Mouse (Mus musculus) Muller cell, postnatal 12 days (primary cell): ENCODE measurements at regions not wholly inside any gene's neighbourhood (a gene's known extent, or its start where the extent isn't known, plus 50 kb on each side); places are given as distances from the start of the nearest gene placed in this dataset.
"Not testable (repeated sequence)": the region's sequence is repeated elsewhere in the genome, so short reads cannot be mapped to it uniquely, and the experiment has no call there.

ENCODE experiments used
- DNase-seq: peaks from one replicate; pipeline ENCODE4 v3.0.0-alpha.2; 2015; ENCODE audit errors: inconsistent ontology term

DNA sequence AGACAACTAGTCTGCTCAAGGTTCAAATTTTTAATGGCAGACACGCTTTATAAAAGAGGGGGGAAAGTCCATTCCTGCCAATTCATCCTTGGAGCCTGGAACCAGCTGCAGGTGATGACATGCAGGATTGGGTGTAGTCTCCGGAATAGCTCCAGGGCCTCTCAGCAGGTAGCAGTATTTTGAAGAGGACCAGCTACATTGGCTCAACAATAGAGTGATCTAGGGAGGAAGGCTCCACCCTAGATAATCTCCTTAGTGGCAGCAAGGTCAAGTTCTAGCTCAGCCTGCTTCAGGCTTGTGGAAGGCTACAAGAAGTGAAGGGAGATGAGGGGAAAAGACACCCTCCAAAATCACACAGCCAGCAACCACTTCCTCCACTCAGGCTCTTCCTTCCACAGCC, 1405.1 kb downstream of the 4930444P10Rik start:
- not testable (repeated sequence) for DNase-seq

DNA sequence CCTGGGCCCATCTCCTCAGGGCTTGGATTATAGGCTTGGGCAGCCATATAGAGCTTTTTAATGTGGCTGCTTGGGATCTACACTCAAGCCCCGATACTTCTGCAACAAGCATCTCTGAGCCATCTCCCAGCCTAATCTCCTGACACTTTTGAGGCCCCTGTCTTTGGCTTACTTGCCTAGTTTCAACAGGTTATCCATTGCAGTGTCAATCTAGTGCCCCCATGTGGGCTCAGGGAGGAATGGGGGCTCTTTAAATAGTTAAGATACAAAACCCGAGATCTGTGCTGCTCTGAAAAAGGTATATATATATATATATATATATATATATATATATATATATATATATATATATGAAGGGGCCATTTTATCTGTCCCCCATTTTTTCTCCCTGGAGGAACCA, 1407.0 kb downstream of the 4930444P10Rik start:
- DNase-seq, result no peak

DNA sequence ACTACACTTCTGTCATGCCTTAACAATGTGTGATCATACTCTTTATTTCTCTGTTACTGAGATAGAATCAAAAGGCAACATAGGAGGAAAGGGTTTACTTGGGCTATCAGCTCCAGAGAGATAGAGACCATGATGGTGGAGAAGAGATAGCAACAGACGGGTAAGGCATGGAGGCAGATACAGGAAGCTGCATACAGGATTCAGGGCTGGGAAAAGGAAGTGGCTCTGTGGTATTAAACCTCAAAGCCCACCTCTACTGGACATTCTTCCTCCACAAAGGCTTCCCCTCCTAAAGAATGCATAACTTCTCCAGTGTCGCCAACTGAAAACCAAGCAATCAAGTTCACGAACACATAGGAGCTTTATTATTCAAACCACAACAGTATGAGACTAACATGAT, 1412.7 kb downstream of the 4930444P10Rik start:
- DNase-seq, result no peak

DNA sequence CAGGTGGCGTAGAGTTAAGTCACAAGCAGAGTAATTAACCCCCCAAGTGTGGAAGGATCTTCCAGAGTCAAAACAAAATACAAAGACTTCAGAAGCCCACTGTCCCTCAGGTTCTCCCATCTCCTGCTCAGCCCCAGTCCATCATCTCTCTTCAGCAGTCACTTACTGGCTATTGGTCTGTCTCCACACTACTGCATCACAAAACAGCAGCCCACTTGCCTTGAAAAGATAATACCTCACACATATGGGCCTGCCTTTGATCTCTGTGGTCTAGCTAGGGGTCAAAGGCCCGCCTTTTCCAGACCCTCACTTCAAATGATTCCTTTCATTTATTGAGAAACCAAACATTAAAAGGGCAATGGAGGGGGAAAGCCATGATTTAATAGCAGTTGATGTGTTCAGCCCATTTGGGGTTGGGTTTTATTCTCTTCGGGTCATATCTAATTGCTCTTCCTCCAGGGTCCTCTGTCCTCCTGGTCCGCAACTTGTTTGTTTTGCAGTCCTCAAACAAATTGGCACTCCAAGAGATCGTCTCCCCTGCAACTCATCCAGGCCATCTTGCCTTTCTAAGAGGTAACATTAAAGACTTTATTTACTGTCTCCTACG, 1420.6 kb downstream of the 4930444P10Rik start:
- no peak for DNase-seq

DNA sequence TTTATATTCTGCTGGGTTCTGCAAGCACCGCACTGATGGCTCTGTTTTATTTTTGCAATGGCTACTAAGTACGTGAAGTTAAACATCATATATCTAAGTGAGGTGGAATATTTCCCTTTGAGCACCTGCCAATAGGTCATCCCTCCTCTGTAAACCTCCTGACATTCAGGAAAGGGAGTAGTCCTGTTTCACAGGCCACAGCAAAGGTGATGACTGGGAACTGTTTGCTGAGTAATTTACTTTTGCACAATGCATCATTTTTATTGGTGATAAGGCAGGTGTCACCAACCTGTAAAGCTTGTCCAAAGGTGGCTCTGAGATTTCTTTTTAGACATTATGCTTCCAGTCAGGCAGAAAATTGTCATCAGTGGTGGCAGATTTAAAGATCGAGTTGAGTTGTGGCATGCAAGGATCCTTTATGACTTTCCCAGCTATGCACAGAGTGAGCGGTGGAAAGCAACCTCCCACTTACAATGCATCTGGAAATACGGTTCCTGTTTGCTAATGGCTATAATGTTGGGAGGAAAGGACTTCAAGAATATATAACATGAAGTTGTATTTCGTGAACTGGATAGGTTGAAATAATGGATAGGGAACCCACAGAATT, 1430.3 kb downstream of the 4930444P10Rik start:
- no peak for DNase-seq

DNA sequence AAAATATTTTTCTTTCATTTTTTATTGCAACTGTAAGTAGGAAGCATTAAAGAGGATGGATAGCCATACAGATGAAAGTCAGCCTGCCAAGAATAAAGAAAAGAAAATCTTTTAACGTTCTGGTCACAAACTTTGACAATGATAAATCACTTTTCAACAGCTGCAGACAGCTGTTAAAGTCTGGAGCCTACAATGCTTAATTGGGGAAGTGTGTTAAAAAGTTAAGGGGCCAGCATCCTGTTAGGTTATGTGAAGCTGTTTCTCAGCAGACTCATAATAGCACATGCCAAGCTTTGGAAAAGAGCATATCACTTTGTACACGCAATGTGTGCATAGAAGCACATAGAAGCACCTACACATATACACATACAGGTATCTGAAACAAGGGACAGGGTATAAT, 1431.3 kb downstream of the 4930444P10Rik start:
- DNase-seq, result no peak

DNA sequence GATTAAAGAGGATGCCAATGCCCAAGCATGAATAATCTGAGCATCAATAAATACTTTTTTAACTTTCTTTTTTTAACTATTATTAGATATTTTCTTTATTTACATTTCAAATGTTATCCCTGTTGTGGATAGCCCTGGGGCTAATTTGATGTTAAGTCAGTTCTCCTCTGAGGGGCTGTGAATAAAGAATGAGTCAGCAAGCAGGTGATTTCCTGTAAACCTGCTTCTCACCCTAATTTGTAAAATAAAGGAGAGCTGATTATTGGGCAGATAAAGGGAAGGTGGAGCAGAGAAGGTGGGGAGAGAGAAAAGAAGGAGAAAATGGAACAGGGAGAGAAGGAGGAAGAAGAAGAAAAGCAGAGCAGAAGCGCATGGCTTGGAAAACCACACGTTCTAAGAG, 1442.8 kb downstream of the 4930444P10Rik start:
- DNase-seq, result no peak

DNA sequence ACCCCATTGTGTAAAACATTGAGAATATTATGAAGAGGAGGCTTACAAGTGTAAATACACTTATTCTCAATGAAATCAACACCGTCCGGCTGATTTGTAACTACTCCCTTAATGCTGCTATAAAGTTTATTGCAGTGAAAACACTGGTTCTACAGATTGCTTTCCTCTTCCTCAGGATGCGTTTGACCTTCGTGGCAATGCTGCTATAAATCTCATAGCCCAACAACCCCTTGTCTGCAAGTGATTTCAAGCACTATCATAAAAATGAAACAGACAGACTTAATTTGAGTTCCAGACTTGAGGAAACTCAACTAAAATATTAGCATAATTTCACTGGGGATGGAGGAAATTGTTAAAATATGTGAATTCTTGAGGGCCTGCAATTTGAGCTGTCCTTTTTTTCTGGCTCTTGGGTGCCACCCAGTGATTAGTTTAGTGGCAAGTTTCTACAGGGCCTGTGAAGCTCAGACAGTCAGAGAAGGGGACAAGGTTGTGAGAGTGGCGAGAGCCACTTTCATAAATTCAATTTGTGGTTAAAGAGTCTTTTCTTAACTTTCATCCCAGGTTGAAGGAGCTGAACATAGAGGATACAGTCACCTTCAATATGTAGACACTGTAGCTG, 1457.4 kb downstream of the 4930444P10Rik start:
- DNase-seq, result peak; percentile 18

DNA sequence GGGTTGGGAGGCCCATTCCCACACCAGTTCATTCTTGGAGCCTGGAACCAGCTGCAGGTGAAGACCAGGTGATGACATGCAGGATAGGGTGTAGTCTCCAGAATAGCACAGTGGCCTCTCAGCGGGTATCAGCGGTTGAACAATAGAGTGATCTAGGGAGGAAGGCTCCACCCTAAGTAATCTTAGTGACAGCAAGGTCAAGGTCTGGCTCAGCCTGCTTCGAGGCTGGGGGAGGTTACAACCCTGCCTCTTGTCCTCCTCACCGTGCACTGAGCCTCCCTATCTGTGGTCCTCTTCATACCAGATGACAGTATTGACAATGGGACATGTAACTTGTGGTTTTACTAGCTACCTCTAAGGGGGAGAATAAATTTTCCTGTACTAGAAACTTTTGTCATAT, 1461.1 kb downstream of the 4930444P10Rik start:
- no peak for DNase-seq

DNA sequence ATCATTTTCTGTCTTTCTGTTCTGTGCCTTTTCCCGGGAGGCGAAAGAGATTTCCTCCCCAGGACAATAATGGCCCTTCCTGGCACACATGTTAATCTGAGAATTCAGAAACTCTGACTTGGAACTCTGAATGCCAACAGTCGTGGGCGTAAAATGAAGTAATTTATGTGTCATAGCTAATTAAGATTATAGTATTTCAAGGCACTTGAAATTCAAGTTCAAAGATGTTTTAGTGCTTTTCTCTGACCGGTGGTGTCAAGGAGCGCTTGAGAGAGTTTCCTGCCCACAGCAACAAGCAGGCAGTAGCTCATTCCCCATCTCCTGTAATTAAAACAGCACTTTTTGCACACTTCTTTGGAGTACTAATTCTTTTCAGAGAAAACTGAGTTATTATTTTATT, 1465.9 kb downstream of the 4930444P10Rik start:
- DNase-seq, result peak; percentile 37

DNA sequence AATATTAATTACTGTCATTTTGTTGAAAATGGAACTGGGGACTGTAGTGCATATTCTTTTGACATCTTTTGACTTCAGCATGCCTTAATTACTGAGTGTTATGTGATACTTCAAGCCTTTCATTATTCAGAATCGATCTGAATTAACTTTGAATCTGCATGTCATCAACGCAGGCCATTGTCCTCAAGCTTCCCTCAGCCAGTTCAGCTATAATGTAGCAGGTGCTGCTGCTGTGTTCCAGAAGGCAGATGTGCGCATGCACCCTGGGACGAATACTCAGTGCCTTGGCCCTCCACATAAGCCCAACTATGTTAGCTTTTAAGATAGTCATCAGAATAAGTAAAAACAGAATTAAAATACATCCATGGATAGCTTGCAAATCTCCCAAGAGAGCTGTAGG, 1466.4 kb downstream of the 4930444P10Rik start:
- DNase-seq, result no peak

DNA sequence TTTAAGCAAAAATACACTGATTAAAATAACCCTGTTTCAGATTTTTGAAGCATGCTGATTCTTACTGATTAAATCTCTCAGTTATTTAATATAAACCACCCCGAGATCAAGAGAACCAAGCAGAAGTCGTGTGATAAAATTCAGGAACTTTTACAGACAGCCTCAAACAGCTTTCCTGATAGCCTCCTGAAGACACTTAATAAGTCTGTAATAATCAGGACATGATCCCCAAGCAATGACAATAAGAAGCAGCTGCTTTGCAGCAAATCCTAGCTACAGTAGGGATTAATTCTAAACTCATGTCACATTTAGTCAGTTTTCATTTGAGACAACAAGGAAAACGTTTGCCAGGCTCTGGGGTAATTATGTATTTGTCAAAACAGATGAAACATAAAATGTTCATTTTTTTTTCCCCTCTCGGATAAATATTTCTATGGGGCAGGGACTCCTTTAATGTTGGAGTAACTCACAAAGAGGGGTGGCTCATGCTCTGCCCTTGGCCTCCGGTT, 1472.1 kb downstream of the 4930444P10Rik start:
- DNase-seq, result no peak

DNA sequence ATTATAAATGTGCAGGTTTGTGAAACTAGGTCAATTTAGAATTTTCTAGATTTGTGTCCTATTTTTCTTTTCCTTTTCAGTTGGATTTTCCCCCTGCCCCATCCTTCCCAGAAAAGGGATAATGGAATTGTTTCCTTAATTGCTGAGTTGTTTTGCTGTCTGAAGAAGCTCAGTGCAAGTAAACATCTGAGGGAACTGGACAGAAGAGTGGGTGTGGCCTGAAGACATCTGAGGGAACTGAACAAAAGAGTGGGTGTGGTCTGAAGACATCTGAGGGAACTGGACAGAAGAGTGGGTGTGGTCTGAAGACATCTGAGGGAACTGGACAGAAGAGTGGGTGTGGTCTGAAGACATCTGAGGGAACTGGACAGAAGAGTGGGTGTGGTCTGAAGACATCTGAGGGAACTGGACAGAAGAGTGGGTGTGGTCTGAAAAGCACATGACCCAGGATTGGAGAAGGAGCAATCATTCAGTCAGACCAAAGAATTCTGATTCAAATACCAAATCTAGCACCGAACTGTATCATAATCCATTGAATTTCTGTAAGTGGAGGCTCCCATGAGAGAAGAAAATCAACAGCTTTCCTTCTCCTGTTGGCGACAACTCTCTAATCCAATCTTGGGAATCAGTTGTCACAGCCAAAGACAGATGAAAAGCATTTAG, 1479.8 kb downstream of the 4930444P10Rik start:
- DNase-seq, result no peak

DNA sequence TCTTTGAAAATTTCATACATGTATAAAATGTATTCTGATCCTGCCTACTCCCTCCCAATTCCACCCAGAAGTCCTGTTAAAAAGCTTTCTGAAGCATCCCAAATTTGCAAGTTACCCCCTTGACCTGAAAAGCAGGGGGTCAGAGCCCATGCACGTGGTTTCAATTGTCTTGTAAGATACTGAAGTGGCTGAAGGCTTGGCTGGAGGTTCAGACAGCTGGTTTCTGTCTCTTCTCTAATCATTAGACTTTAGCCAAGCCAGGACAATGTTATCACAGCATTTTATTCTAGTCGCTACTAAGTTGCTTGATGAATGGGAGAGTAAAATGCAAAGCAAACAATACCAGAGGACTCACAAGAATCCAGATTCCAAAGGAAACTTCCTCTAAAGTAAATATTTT, 1484.1 kb downstream of the 4930444P10Rik start:
- DNase-seq, result no peak

DNA sequence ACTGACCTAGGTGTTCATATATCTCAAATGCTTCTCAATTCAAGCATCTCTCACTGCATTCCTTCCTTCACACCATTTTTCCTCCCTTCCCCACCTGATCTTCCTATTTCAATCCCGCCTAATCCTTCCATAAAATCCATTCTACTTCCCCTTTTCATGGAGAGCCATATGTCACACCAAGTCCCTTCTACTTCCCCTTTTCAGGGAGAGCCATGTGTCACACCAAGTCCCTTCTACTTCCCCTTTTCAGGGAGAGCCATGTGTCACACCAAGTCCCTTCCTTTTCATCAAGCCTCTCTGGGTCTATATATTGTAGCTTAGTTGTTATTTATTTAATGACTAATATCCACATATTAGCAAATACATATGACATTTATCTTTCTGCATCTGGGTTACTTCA, 1497.2 kb downstream of the 4930444P10Rik start:
- no peak for DNase-seq

DNA sequence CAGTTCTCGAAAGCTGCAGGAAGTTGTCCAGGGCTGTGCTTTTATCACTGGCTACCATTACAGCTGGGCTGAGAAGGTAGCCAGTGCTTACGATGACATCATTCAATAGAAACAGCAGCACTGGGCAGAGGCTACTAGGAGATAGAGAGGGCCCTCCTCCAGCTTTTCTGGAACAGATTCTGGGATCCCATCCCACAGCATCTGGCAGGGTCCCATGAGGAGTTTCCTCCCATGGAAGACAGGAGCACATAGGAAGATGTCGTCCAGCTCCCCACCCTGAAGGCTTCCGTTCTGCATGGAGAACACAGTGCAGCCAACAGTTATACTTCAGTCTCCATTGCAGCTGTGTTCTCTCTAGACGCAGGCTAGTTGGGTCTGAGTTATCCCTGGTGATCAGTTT, 1503.2 kb downstream of the 4930444P10Rik start:
- no peak for DNase-seq

DNA sequence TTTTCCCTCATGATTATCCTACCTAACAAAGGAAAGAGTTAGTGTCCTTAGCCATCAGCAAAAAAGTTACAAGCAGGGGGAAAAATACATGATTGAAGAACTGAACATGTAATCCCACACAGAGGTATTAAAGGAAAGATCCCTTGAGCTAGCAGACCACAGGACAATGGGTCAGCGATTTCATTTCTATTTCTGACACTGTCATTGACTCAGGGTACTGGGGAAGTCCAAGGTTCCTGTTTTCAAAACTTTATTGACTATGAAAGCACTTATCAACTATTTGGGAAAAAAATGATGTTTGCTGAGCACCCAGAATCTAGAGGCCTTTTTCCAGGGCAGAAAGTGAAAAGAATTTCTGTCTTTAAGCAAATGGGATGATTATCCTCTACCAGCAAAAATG, 1513.7 kb downstream of the 4930444P10Rik start:
- DNase-seq, result no peak

DNA sequence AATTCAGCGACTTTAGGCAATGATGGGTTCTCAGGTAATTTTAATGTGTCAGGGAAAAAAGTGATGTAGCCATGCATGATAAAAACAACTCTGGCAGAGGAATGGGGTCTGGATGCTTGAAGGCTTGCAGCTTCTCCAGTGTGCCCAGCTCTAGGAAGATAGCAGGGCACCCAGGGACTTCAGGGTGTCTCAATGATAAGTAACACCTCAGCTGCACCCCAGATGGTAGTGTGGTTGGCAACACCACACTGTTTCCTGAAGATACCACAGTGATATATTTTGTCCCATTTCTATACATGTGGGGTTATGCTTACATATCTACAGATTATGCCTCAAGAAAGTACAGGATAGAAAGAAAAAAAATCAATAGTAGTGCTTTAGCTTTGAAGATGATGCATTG, 1516.9 kb downstream of the 4930444P10Rik start:
- DNase-seq, result no peak

DNA sequence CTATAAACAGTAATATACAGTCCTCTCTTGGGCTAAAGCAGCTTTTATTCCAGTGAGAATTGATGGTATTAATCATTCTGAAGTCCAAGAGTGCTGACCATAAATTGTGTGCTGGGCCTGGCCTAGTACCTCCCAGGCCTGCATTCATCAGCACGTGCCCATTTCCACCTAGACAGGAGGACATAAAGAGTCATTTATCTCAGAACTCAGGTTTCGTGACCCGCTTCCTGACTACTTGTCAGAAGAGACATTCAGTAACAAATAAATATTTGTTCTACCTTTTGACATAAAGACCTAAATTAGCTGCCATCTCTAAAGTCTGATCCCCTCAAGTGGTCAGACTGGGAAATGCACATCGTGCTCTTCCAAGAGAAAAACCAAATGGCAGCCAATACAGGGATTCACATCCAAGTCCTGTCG, 1522.6 kb downstream of the 4930444P10Rik start:
- DNase-seq, result peak; percentile 24

DNA sequence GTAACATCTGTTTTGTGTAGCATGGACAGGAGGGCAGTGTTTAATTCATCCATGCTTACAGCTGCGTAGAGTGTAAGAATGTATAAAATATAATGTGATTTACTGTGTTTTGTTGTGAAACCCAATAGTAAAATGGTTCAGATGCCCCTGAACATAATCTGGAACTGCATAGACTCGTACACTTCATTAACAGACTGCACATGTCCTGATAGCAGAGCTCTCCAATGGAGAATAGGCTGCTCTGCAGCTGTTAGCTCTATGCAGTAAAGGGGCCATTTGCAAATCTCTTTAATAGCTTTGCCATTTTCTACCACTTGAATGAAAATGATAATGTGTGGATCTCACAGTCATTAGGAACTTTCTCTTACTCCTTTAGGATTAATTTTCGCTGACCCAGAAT, 1523.0 kb downstream of the 4930444P10Rik start:
- no peak for DNase-seq

DNA sequence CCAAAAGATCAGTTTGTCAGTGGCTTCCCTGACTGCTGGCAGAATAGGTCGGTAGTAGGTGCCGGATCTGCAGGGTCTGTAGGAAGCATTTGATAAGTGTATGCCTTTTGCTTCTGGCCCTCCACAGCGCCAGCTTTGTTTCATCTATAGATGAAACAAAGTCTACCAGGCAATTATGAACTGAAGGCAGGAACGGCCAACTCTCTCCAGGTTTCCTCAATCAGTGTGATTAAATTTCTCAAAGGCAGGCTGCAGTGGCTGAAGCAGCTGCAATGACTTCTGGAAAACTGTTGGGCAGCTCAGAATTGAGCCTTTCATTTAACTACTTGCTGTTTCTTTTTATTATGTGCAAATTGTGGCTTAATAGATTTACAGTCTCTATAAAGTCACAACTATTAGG, 1526.1 kb downstream of the 4930444P10Rik start:
- no peak for DNase-seq

DNA sequence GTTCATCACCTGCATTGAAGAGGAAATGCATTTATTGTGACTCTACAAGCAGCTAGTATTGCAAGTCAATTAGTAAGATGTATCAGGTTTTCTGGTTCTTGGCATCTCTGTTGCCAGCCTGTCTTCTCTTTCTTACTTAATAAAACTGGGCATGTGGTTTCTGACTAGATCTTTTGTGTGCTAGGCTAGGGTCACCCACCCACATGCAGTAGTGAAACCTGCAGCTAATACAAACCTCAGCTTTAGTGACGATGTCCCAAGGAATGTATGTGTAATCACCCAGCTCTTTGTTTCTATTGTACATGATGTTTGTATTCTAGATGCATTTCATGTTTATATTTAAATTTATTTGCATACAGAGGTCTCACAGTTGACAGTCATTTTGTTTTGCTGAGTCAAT, 1526.7 kb downstream of the 4930444P10Rik start:
- peak; percentile 71 for DNase-seq
